Mouse (Mus musculus) cerebellum, adult 2 months (tissue): Measurements from ENCODE around the gene Tnr. TPM values are rescaled to one million over a fixed set of nuclear protein-coding genes. Genes with fewer than 3 reads are reported as not detected.

Experiments used
- DNase-seq, 2 experiments: peaks; one replicate each; pipeline ENCODE4 v3.0.0; 2021
- H3K27ac ChIP-seq: fragments of 200-500 bp; 2 replicates; pipeline ENCODE4 v1.5.1; 2012; ENCODE audit warnings: low read length, control low read depth, inconsistent platforms; ENCODE audit not compliant: insufficient read depth
- H3K27me3 ChIP-seq: fragments of 200-500 bp; 2 replicates; pipeline ENCODE4 v1.6.1; 2012; ENCODE audit warnings: inconsistent platforms, mild to moderate bottlenecking, low read length, moderate library complexity; ENCODE audit not compliant: control insufficient read depth, insufficient read depth
- H3K4me1 ChIP-seq: fragments of 200-500 bp; 2 replicates; pipeline ENCODE4 v1.6.1; 2011; ENCODE audit warnings: low read length; ENCODE audit not compliant: control insufficient read depth, insufficient read depth
- H3K4me3 ChIP-seq: fragments of 200-500 bp; replicated peaks from 2 replicates; pipeline ENCODE3; 2011; ENCODE audit warnings: mild to moderate bottlenecking, low read depth, low read length, control low read depth; ENCODE audit not compliant: insufficient read depth
- CTCF ChIP-seq: fragments of 200-500 bp; IDR thresholded peaks from 2 replicates; pipeline ENCODE4 v1.5.1; 2011; ENCODE audit warnings: low read depth, mild to moderate bottlenecking, control low read depth, low read length, moderate library complexity, borderline replicate concordance; ENCODE audit not compliant: insufficient read depth
- POLR2A ChIP-seq: fragments of 200-500 bp; IDR thresholded peaks from 2 replicates; pipeline ENCODE4 v1.6.1; 2011; ENCODE audit warnings: low read length, control low read depth, borderline replicate concordance; ENCODE audit not compliant: insufficient read depth
- WGBS: fragments of 180-500 bp; shearing (Covaris S2); methylation state at CpG from one replicate; pipeline ENCODE4 v1.1.7; 2018; 5-methylcytosine and 5-hydroxymethylcytosine counted together
- polyA plus RNA-seq: library from polyadenylated mRNA; depleted of rRNA; stranded (reverse); fragments of >200 nt; gene quantifications from 2 replicates; pipeline ENCODE4 v1.2.3, GENCODE M21; 2012

The Tnr gene
- polyA plus RNA-seq, 1 experiment, result 22.7 TPM

DNA sequence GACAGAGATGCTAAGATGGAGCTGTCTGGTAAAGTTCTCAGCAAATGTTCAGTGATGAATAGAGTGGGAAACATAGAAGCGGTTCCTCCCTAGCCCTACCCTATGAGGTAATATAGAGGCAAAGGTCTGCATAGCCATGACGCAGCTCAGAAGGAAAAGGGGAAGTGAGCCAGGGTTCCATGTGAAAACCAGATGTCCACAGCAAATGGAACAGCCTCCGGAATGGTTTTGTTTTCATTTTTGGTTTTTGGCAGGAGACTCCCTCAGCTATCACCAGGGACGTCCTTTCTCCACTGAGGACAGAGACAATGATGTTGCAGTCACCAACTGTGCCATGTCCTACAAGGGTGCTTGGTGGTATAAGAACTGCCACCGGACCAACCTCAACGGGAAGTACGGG, 399.4 kb downstream of the Tnr start:
- Histone ChIP-seq H3K27me3 (no peaks in the 10 kb centered on the region), H3K4me3 (no peak overlapping the region), H3K4me1 (no peaks in the 10 kb centered on the region), H3K27ac (no peak overlapping the region)
- no peak for TF ChIP-seq CTCF
- no peak for TF ChIP-seq POLR2A
- 69% methylated on average over 7 of the region's 7 CpGs for WGBS
- no peak for DNase-seq

DNA sequence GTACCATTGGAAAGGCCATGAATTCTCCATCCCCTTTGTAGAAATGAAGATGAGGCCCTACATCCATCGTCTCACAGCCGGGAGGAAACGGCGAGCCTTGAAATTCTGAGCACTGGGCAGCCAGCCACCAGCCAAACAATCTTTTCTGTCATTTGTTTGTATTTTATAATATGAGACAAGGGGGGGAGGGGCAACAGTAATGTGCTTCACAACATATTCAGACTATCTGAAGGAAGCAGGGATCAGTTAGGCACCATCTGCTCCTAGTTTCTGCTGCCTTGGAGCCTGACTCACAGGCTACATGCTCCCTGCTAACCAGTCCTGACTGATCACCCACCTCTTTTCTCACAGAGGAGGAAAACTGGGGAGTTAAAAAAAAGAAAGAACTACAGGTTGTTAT, 400.5 kb downstream of the Tnr start:
- Histone ChIP-seq H3K27me3 (no peaks in the 10 kb centered on the region), H3K4me3 (no peak overlapping the region), H3K27ac (no peak overlapping the region), H3K4me1 (no peaks in the 10 kb centered on the region)
- no peak for DNase-seq
- no peak for TF ChIP-seq CTCF
- TF ChIP-seq POLR2A, result no peak
- 39% methylated on average over 4 of the region's 4 CpGs for WGBS

DNA sequence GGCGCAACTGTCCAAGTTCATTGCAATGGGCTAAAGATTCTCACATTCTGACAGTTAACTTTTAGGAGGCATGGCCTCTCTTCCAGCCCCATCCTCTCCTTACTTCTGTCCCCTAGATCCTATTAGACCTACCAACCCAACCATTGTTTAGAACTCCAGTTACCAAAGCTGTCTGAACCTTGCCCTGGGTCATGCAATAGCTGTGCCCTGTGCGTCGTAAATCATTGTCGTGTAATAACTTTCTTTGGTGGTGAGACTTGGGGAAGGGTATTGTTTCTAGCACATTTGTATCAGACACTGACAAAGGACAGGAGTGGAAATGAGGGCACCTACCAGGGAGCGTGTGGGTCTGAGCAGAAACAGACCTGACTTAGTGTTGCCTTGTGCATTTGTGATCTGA, 401.1 kb downstream of the Tnr start:
- 95% methylated on average over 5 of the region's 5 CpGs for WGBS

DNA sequence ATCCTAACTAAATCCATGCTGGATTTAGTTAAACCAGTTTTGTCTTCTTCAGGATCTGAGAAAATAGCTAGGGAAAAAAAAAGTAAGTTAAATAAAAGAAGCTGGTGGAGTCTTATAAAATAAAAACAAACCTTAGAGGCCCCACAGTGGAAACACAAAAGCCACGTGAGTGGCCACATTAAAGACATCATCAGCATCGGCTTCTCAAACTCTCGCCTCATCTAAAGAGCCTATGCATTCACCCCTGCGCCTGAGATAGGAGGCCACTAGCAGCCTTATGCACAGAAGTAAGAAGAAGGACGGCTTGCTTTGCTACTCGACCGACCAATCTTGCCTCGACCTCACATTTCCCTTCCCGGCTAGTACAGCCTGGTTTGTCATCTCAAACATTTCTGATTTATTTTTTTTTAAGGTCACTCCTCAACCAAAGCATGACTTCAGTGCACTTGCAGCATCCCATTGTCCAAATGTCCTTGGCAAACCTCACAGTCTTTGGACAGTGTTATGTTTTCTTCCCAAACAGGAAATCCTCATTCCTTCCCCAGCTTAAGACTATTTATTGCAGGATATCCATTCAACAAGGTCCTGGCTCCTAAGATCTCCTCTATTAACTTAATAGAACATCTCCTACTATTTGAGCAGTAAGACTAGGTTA, 405.2 kb downstream of the Tnr start:
- no peak for DNase-seq
- TF ChIP-seq CTCF (no peak), POLR2A (no peak)
- Histone ChIP-seq H3K27ac (no peak overlapping the region), H3K4me1 (no peaks in the 10 kb centered on the region), H3K4me3 (no peak overlapping the region), H3K27me3 (no peaks in the 10 kb centered on the region)
- WGBS, result 90% methylated on average over 9 of the region's 9 CpGs

More for the DNA sequence above, 401.1 kb downstream of the Tnr start:
- TF ChIP-seq CTCF (no peak), POLR2A (no peak)
- Histone ChIP-seq H3K4me3 (no peak overlapping the region), H3K27ac (no peak overlapping the region), H3K4me1 (no peaks in the 10 kb centered on the region), H3K27me3 (no peaks in the 10 kb centered on the region)
- no peak for DNase-seq

DNA sequence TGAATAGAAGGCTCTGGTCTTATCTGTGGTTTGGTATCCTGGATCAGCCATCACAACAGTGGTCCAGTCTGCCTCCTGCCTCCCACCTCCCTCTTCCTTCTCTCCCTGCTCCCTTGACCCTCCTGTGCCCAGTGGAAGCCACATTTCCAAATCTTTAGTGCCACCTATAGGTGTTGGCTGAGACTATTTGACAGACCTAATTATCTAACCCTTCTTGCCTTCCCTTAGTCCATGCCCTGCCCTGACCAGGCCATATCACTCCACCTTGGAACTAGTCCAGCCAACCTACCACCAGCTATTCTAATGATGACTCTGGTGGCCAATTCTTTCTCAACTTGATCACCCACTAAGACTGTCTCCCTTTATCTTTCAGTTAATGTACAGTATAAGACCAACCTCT, 408.5 kb downstream of the Tnr start:
- no peaks in the 10 kb centered on the region for H3K27me3 ChIP-seq
- no peak overlapping the region for H3K4me3 ChIP-seq
- H3K27ac ChIP-seq, result no peak overlapping the region
- TF ChIP-seq CTCF, result peak; percentile 21; the same call in 1 of the 2 replicates
- TF ChIP-seq POLR2A, result no peak
- DNase-seq, result no peak
- H3K4me1 ChIP-seq, result no peaks in the 10 kb centered on the region

DNA sequence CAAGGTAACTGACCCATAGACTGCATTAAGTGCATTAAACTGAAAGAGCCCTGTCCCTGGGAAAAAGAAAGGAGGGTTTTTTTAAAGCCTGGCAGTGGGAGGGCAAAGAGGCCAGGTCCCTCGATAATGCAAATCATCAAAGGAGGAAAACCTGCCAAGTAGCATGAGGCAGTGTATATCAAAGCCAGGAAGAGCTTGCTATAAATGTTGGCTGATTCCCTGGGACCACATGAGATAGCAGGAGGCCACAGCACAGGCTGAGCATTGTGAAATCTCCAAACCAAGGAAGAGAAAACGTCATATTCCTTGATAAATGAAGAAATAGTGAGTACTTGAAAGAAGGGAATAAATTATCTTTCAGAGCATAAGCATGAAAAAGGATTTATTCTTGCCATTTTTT, 409.0 kb downstream of the Tnr start:
- Histone ChIP-seq H3K27me3 (no peaks in the 10 kb centered on the region), H3K4me1 (no peaks in the 10 kb centered on the region), H3K27ac (no peak overlapping the region), H3K4me3 (no peak overlapping the region)
- WGBS, result 6% methylated on average over 2 of the region's 2 CpGs
- no peak for TF ChIP-seq POLR2A
- no peak for TF ChIP-seq CTCF
- no peak for DNase-seq

DNA sequence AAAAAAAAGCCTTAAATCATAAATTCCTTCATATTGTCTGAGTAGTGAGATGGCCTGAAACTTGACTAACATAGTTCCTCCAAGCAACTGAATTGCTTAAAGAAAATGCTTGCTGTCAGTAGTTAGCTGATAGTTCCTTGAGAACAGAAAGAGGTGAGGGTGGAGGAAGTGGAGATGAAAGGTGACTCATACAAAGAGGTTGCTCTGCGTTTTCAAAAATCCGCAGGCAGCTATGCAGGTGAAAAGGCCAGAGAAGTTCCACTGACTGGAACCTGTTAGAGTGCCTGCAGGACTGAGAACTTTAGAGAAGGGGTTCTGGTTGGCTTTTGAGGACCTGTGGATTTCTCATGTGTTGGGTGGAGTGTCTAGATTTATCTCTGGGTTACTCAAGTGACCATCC, 414.9 kb downstream of the Tnr start:
- no peak for DNase-seq
- WGBS, result 86% methylated on average over 2 of the region's 2 CpGs
- Histone ChIP-seq H3K4me1 (peaks cover 8% of the 10 kb centered on the region), H3K4me3 (no peak overlapping the region), H3K27ac (no peak overlapping the region), H3K27me3 (no peaks in the 10 kb centered on the region)
- TF ChIP-seq CTCF (no peak), POLR2A (no peak)

DNA sequence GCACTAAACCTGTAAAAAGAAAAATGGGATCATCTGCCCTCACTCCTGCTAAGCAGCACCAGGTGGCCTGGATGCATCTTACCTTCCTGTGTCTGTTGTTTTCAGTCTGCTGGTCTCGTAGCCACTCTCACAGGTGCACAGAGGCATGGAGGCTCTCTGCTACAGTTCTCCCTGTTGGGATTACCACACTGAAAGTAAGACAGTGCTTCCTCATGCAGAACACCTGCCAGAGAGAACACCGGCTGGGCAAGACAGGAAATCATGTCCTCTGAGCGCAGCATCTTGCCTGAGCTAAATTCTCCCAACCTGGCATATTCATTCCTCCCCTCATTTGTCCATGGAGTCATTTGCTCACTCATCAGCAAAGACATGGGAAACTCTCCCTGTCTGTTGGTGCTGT, 415.8 kb downstream of the Tnr start:
- peak in 1 of 2 experiments; percentile 19 for DNase-seq
- Histone ChIP-seq H3K4me3 (no peak overlapping the region), H3K27ac (no peak overlapping the region), H3K27me3 (no peaks in the 10 kb centered on the region), H3K4me1 (peaks cover 8% of the 10 kb centered on the region)
- TF ChIP-seq POLR2A (no peak), CTCF (no peak)
- WGBS, result 33% methylated on average over 3 of the region's 3 CpGs
